Mouse (Mus musculus): ENCODE results near the gene P3h4. TPM values are rescaled to one million over a fixed set of nuclear protein-coding genes. Genes with fewer than 3 reads are reported as not detected.

The P3h4 gene
- polyA plus RNA-seq, 1 experiment, result 13.3 TPM

DNA sequence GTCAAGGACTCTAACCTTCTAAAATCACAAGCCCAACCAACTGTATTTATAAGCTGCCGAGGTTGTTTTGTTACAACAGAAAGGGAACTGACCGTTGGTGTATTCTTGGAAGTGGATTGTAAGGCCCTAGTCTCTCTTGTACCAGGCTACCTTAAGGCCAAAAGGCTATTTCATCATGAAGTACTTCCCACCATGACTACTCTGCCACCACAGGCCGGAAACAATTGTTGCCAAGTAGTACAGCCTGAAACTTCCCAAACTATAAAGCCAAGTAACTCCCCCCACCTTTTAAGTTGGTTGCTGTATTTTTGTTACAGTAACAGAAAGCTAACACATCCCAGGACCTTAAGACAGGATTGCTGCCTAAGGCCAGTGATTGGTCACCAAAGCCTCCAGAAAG is 12.2 kb upstream of the P3h4 start:
- Histone ChIP-seq H3K36me3 (ENCODE audit: control insufficient read depth, insufficient read depth, low read length, poor library complexity, severe bottlenecking) (no peaks in the 10 kb centered on the region), H3K27me3 (ENCODE audit: control insufficient read depth, insufficient read depth, low read length, poor library complexity, severe bottlenecking) (no peaks in the 10 kb centered on the region), H3K27ac (ENCODE audit: insufficient read depth, low read length) (no peak overlapping the region), H3K4me3 (ENCODE audit: low read depth, low read length) (no peak overlapping the region), H3K4me1 (ENCODE audit: control insufficient read depth, insufficient read depth, low read length) (peaks cover 6% of the 10 kb centered on the region), H3K9ac (ENCODE audit: low read depth, poor library complexity, severe bottlenecking) (no peak overlapping the region), H3K9me3 (replicated peaks; ENCODE audit: control insufficient read depth, insufficient read depth, low read length, poor library complexity, severe bottlenecking) (no peaks in the 10 kb centered on the region)
- TF ChIP-seq POLR2A (IDR thresholded peaks at IDR 0.05; ENCODE audit: insufficient read depth, low read length) (no peak), EP300 (IDR thresholded peaks at IDR 0.05; ENCODE audit: insufficient read depth, low read depth, low read length) (no peak), CTCF (IDR thresholded peaks at IDR 0.05; ENCODE audit: low read depth, low read length) (no peak)

GRCm38 (mm10) chr11:100425851-100426250 is 11.2 kb upstream of the P3h4 start:
- H3K27me3 ChIP-seq (ENCODE audit: control insufficient read depth, insufficient read depth, low read length, poor library complexity, severe bottlenecking), result no peaks in the 10 kb centered on the region
- 0 out of 2 replicates have a peak overlapping the region, but pooled peaks have one; percentile 4 for H3K9ac ChIP-seq (ENCODE audit: low read depth, poor library complexity, severe bottlenecking)
- no peaks in the 10 kb centered on the region for H3K36me3 ChIP-seq (ENCODE audit: control insufficient read depth, insufficient read depth, low read length, poor library complexity, severe bottlenecking)

GRCm38 (mm10) chr11:100423836-100424235 is 9.2 kb upstream of the P3h4 start:
- H3K9me3 ChIP-seq (replicated peaks; ENCODE audit: control insufficient read depth, insufficient read depth, low read length, poor library complexity, severe bottlenecking), result no peaks in the 10 kb centered on the region
- H3K36me3 ChIP-seq (ENCODE audit: control insufficient read depth, insufficient read depth, low read length, poor library complexity, severe bottlenecking), result no peaks in the 10 kb centered on the region
- peaks cover 12% of the 10 kb centered on the region for H3K4me1 ChIP-seq (ENCODE audit: control insufficient read depth, insufficient read depth, low read length)
- H3K27ac ChIP-seq (ENCODE audit: insufficient read depth, low read length), result no peak overlapping the region
- H3K4me3 ChIP-seq (ENCODE audit: low read depth, low read length), result no peak overlapping the region
- no peaks in the 10 kb centered on the region for H3K27me3 ChIP-seq (ENCODE audit: control insufficient read depth, insufficient read depth, low read length, poor library complexity, severe bottlenecking)
- TF ChIP-seq EP300 (IDR thresholded peaks at IDR 0.05; ENCODE audit: insufficient read depth, low read depth, low read length) (no peak), POLR2A (IDR thresholded peaks at IDR 0.05; ENCODE audit: insufficient read depth, low read length) (no peak), CTCF (IDR thresholded peaks at IDR 0.05; ENCODE audit: low read depth, low read length) (no peak)
- H3K9ac ChIP-seq (ENCODE audit: low read depth, poor library complexity, severe bottlenecking), result no peak overlapping the region

More at GRCm38 (mm10) chr11:100425851-100426250, 11.2 kb upstream of the P3h4 start:
- H3K27ac ChIP-seq (ENCODE audit: insufficient read depth, low read length), result no peak overlapping the region
- H3K4me1 ChIP-seq (ENCODE audit: control insufficient read depth, insufficient read depth, low read length), result peaks cover 12% of the 10 kb centered on the region
- no peak overlapping the region for H3K4me3 ChIP-seq (ENCODE audit: low read depth, low read length)
- H3K9me3 ChIP-seq (replicated peaks; ENCODE audit: control insufficient read depth, insufficient read depth, low read length, poor library complexity, severe bottlenecking), result no peaks in the 10 kb centered on the region
- TF ChIP-seq CTCF (IDR thresholded peaks at IDR 0.05; ENCODE audit: low read depth, low read length) (peak; percentile 90), POLR2A (IDR thresholded peaks at IDR 0.05; ENCODE audit: insufficient read depth, low read length) (no peak), EP300 (IDR thresholded peaks at IDR 0.05; ENCODE audit: insufficient read depth, low read depth, low read length) (peak; percentile 72; the same call in 1 of the 2 replicates)

DNA sequence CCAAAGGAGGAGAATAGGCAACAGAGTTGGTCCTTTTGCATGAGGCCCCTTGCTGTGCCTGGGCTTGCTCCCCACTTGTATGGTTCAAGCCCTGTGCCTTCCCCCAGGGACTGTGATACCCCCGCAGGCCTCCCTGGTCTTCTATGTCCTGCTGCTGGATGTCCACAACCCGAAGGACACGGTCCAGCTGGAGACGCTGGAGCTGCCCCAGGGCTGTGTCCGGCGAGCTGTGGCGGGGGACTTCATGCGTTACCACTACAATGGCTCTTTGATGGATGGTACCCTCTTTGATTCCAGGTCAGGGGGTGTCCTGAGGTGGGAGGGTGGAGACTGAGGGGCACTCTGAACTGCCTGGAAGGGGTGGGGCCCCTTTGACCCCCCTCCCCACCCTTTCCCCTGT is 6.9 kb upstream of the P3h4 start:
- Histone ChIP-seq H3K9me3 (replicated peaks; ENCODE audit: control insufficient read depth, insufficient read depth, low read length, poor library complexity, severe bottlenecking) (no peaks in the 10 kb centered on the region), H3K27me3 (ENCODE audit: control insufficient read depth, insufficient read depth, low read length, poor library complexity, severe bottlenecking) (no peaks in the 10 kb centered on the region), H3K9ac (ENCODE audit: low read depth, poor library complexity, severe bottlenecking) (peak overlapping the region; percentile 11; the same call in 1 of the 2 replicates), H3K27ac (ENCODE audit: insufficient read depth, low read length) (no peak overlapping the region), H3K36me3 (ENCODE audit: control insufficient read depth, insufficient read depth, low read length, poor library complexity, severe bottlenecking) (no peaks in the 10 kb centered on the region), H3K4me3 (ENCODE audit: low read depth, low read length) (no peak overlapping the region), H3K4me1 (ENCODE audit: control insufficient read depth, insufficient read depth, low read length) (peaks cover 12% of the 10 kb centered on the region)
- TF ChIP-seq EP300 (IDR thresholded peaks at IDR 0.05; ENCODE audit: insufficient read depth, low read depth, low read length) (no peak), CTCF (IDR thresholded peaks at IDR 0.05; ENCODE audit: low read depth, low read length) (no peak), POLR2A (IDR thresholded peaks at IDR 0.05; ENCODE audit: insufficient read depth, low read length) (no peak)

DNA sequence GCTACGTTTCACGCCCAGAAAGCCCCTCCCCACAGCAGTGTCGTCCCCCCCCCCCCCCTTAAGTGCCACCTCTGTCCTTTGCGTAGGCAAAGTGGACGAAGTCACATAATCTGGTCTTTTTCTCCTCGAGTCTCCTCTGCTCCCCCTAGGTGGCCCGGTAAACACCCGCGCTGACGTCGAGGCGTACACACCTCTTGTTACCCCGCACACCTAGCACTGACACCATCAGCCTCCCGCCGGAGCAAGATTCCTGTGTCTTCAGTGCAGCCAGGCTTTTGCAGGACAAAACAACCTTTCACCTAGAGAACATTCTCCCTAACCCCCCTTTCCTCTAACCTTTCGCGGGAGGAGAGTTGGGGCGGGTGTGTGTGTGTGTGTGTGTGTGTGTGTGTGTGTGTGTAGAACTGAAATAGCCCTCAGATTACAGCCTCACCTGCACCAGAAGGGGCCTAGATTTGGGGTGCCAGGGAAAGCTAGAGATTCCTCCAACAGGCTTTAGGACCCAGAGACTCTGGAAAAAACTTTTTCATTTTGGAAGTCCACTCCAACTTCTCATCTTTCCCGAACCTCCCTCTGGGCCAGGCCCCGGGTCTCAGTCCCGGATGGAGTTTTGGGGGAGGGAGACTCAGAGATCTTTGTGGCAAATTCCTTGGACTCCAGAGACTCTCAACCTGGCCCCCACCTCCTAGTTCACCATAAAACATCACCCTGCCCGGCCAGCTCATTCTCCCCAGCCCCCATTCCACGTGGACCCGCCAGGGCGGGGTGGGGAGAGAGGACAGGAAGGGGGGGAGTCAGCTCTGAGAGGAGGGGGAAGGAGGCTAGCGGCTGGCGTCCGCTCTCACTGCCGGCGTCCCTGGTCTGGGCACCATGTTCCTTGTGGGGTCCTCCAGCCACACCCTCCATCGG is 532 bp upstream of the P3h4 start, which contains the start of gene Fkbp10:
Gene Fkbp10 (plus strand): TSS at position 784 of the 909 bp plus-strand sequence.
- Histone ChIP-seq H3K36me3 (ENCODE audit: control insufficient read depth, insufficient read depth, low read length, poor library complexity, severe bottlenecking) (no peaks in the 10 kb centered on the region), H3K4me3 (ENCODE audit: low read depth, low read length) (peak within 1 kb of the TSS; percentile 71), H3K9me3 (replicated peaks; ENCODE audit: control insufficient read depth, insufficient read depth, low read length, poor library complexity, severe bottlenecking) (no peaks in the 10 kb centered on the region), H3K4me1 (ENCODE audit: control insufficient read depth, insufficient read depth, low read length) (no peaks in the 10 kb centered on the region), H3K27ac (ENCODE audit: insufficient read depth, low read length) (peak within 1 kb of the TSS; percentile 36; the same call in 1 of the 2 replicates), H3K9ac (ENCODE audit: low read depth, poor library complexity, severe bottlenecking) (peak within 1 kb of the TSS; percentile 89), H3K27me3 (ENCODE audit: control insufficient read depth, insufficient read depth, low read length, poor library complexity, severe bottlenecking) (no peaks in the 10 kb centered on the region)
- no peak for TF ChIP-seq EP300 (IDR thresholded peaks at IDR 0.05; ENCODE audit: insufficient read depth, low read depth, low read length)
- TF ChIP-seq POLR2A (IDR thresholded peaks at IDR 0.05; ENCODE audit: insufficient read depth, low read length), result no peak
- TF ChIP-seq CTCF (IDR thresholded peaks at IDR 0.05; ENCODE audit: low read depth, low read length), result no peak

DNA sequence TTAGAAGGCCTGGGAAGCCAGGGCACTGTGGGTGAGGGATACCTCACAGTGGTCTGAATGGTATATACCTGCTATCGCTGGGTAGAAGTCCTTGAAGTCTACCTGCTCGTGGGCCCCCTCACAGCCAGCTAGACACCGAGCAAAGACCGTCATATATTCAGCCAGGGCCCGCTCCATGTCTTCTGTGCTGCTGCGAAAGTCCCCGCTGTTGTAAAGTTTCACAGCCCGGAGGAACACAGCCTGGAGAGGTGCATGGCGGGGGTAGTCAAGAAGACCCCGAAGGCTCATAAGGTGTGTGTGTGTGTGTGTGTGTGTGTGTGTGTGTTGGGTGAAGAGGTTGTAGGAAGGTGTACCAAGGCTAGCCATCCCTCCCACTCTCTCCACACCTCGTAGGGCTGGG is 1.1 kb downstream of the P3h4 start:
- TF ChIP-seq EP300 (IDR thresholded peaks at IDR 0.05; ENCODE audit: insufficient read depth, low read depth, low read length) (no peak), CTCF (IDR thresholded peaks at IDR 0.05; ENCODE audit: low read depth, low read length) (no peak), POLR2A (IDR thresholded peaks at IDR 0.05; ENCODE audit: insufficient read depth, low read length) (no peak)
- H3K9me3 ChIP-seq (replicated peaks; ENCODE audit: control insufficient read depth, insufficient read depth, low read length, poor library complexity, severe bottlenecking), result no peaks in the 10 kb centered on the region
- H3K36me3 ChIP-seq (ENCODE audit: control insufficient read depth, insufficient read depth, low read length, poor library complexity, severe bottlenecking), result no peaks in the 10 kb centered on the region
- H3K27ac ChIP-seq (ENCODE audit: insufficient read depth, low read length), result no peak overlapping the region
- H3K4me1 ChIP-seq (ENCODE audit: control insufficient read depth, insufficient read depth, low read length), result no peaks in the 10 kb centered on the region
- H3K4me3 ChIP-seq (ENCODE audit: low read depth, low read length), result peak overlapping the region; percentile 71
- H3K9ac ChIP-seq (ENCODE audit: low read depth, poor library complexity, severe bottlenecking), result peak overlapping the region; percentile 89
- no peaks in the 10 kb centered on the region for H3K27me3 ChIP-seq (ENCODE audit: control insufficient read depth, insufficient read depth, low read length, poor library complexity, severe bottlenecking)
